Mouse (Mus musculus) heart, embryonic 16.5 days (tissue): ENCODE measurements around the gene Babam2. TPM values are rescaled to one million over a fixed set of nuclear protein-coding genes. Genes with fewer than 3 reads are reported as not detected.

Experiments
- ATAC-seq: fragments of 200-750 bp; cut with Nextera tagmentation; replicated peaks from 2 replicates; pipeline ENCODE4 v1.8.0; 2017; ENCODE audit warnings: moderate number of reproducible peaks; ENCODE audit not compliant: insufficient read depth, low FRiP score; ENCODE audit errors: extremely low read depth
- H3K27ac ChIP-seq: fragments of 300-500 bp; sonication (generic); 2 replicates; pipeline ENCODE4 v1.5.1; 2014; ENCODE audit warnings: mild to moderate bottlenecking, low read length, control low read depth, moderate library complexity
- H3K27me3 ChIP-seq: fragments of 300-500 bp; sonication (generic); 2 replicates; pipeline ENCODE4 v1.6.1; 2014; ENCODE audit warnings: low read length, mixed read lengths; ENCODE audit not compliant: control insufficient read depth, insufficient read depth
- H3K36me3 ChIP-seq: fragments of 300-500 bp; sonication (generic); 2 replicates; pipeline ENCODE4 v1.6.1; 2014; ENCODE audit not compliant: control insufficient read depth, insufficient read depth
- H3K4me1 ChIP-seq: fragments of 300-500 bp; sonication (generic); 2 replicates; pipeline ENCODE4 v1.6.1; 2014; ENCODE audit warnings: low read length, mixed read lengths; ENCODE audit not compliant: control insufficient read depth, insufficient read depth
- H3K4me2 ChIP-seq: fragments of 300-500 bp; sonication (generic); 2 replicates; pipeline ENCODE4 v1.6.1; 2014; ENCODE audit warnings: low read depth, mild to moderate bottlenecking, control low read depth, low read length
- H3K4me3 ChIP-seq: fragments of 300-500 bp; sonication (generic); 2 replicates; pipeline ENCODE4 v1.5.1; 2014; ENCODE audit warnings: mild to moderate bottlenecking, control low read depth, low read length
- H3K9ac ChIP-seq: fragments of 300-500 bp; sonication (generic); 2 replicates; pipeline ENCODE4 v1.6.1; 2014; ENCODE audit warnings: low read length, control low read depth
- H3K9me3 ChIP-seq: fragments of 300-500 bp; sonication (generic); replicated peaks from 2 replicates; pipeline ENCODE4 v1.6.1; 2016; ENCODE audit warnings: low read length; ENCODE audit not compliant: control insufficient read depth
- WGBS: fragments of 180-500 bp; shearing (Covaris S2); extraction: QIAGEN DNeasy Blood & Tissue Kit; methylation state at CpG from one replicate; pipeline ENCODE4 v1.1.7; 2014; 5-methylcytosine and 5-hydroxymethylcytosine counted together
- polyA plus RNA-seq: library from polyadenylated mRNA; unstranded; fragments of >200 nt; fragmentation: Nextera tagmentation; extraction: Ambion mirVana; gene quantifications from 2 replicates; pipeline ENCODE4 v1.2.1, GENCODE M21; 2015

Gene Babam2
- polyA plus RNA-seq, 1 experiment from 2014 or later: 39.9 TPM

DNA sequence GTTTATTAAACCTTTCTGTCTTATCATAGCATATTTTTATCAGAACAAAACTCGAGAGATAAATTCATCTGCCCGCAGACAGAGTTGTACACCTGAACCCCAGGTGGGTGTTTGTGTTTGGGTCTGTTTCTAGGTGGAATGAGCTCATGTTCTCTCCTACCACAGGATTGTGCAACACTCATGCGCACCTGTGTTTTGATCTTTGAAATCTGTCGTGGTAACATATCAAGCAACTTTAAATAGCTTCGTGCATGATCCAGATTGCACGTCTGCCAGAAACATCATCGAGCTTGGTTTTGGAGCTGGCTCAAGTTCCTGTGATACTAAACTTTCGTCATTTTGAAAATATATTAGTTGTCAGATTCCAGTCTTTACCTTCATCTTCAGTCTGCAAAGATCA, 251.9 kb downstream of the Babam2 start:
- H3K9ac ChIP-seq: no peak overlapping the region
- H3K9me3 ChIP-seq: no peaks in the 10 kb centered on the region
- H3K4me2 ChIP-seq: no peak overlapping the region
- no peak for ATAC-seq
- H3K4me3 ChIP-seq: no peak overlapping the region
- 64% methylated on average over 8 of the region's 8 CpGs for WGBS
- H3K27me3 ChIP-seq: no peaks in the 10 kb centered on the region
- no peaks in the 10 kb centered on the region for H3K36me3 ChIP-seq
- no peaks in the 10 kb centered on the region for H3K4me1 ChIP-seq
- no peak overlapping the region for H3K27ac ChIP-seq

DNA sequence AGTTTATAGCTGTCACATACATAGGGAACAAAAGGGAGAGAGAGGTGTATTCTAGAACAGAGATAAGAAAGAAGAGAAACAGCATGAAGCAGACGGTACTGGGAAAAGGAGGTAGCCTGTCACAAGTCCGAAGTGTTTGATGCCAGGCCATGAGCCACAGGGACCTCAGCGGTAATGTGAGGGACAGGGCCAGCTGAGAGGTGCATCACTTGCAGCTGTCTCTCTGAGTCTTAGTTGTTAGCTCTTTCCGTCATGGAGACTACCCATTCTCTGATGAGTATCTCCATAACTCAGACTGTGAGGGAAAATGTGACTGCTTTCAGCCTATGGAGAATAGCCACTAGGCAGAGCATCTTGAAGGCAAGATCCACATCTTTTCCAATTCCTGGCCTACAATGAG, 253.0 kb downstream of the Babam2 start:
- Histone ChIP-seq H3K9me3 (no peaks in the 10 kb centered on the region), H3K27me3 (no peaks in the 10 kb centered on the region), H3K4me3 (no peak overlapping the region), H3K4me1 (no peaks in the 10 kb centered on the region), H3K9ac (no peak overlapping the region), H3K36me3 (no peaks in the 10 kb centered on the region), H3K4me2 (no peak overlapping the region), H3K27ac (no peak overlapping the region)
- 79% methylated on average over 4 of the region's 4 CpGs for WGBS
- ATAC-seq: no peak

DNA sequence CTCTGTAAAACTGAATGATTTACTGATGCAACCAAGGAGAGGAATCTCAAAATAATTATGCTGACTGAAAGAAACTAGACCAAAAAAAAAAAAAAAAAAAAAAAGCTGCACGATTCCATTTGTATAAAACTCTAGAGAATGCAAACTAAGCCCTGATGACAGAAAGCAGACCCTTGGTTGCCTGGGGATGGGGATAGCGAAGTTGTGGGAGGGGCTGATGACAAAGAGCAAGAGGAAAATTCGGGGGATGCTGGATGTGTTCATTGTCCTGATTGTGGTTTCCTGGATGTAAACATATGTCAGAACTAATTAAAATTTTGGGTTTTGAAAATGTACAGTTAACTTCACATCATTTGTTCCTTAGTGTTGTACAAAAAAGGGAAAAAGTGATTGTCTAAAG, 257.7 kb downstream of the Babam2 start:
- H3K36me3 ChIP-seq: no peaks in the 10 kb centered on the region
- H3K9me3 ChIP-seq: no peaks in the 10 kb centered on the region
- H3K4me3 ChIP-seq: no peak overlapping the region
- no peak overlapping the region for H3K27ac ChIP-seq
- H3K9ac ChIP-seq: no peak overlapping the region
- no peaks in the 10 kb centered on the region for H3K27me3 ChIP-seq
- no peaks in the 10 kb centered on the region for H3K4me1 ChIP-seq
- no peak overlapping the region for H3K4me2 ChIP-seq
- no peak for ATAC-seq
- 59% methylated on average over 3 of the region's 3 CpGs for WGBS

DNA sequence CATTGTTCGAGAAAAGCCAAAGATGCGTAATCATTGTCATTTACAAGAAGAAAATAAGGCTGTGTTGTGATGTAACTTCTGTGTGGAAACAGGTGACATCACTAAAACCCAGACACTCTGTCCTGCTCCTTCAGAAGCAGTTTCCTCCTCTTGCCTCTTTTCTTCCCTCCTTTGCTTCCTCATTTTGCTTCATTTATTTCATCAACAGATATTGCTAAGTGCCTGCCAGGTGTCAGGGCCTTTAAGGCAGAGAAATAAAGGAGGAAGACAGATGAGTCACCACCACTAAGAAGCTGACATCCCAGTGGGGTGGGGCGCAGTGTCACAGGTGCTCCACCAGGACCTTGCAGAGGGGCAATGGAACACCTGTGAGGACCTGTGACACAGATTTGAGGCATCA, 258.9 kb downstream of the Babam2 start:
- no peaks in the 10 kb centered on the region for H3K9me3 ChIP-seq
- no peaks in the 10 kb centered on the region for H3K27me3 ChIP-seq
- no peak overlapping the region for H3K27ac ChIP-seq
- H3K9ac ChIP-seq: no peak overlapping the region
- no peak overlapping the region for H3K4me3 ChIP-seq
- H3K4me1 ChIP-seq: no peaks in the 10 kb centered on the region
- ATAC-seq: no peak
- H3K4me2 ChIP-seq: no peak overlapping the region
- H3K36me3 ChIP-seq: no peaks in the 10 kb centered on the region
- WGBS: 92% methylated on average over 3 of the region's 3 CpGs

DNA sequence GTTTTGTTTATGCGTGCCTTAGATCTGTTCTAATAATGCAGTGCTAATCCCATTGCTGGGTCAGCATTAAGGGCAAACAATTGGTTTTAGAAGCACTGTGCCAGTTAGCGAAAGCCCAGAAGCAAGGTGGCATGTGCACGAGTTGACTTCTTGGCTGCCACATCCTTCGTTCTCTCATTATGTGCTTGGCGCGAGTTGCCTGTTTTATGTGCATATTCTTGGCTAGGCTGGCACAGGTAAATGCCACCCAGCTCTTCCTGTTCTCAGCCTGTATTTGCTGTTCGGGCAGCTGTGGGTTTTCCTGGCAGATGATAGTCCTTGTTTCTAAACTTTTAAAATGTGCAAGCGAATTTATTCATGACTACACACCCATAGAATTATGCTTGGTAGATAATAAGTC, 262.4 kb downstream of the Babam2 start:
- Histone ChIP-seq H3K4me3 (no peak overlapping the region), H3K27ac (no peak overlapping the region), H3K27me3 (no peaks in the 10 kb centered on the region), H3K4me2 (no peak overlapping the region), H3K9ac (no peak overlapping the region), H3K4me1 (no peaks in the 10 kb centered on the region), H3K9me3 (no peaks in the 10 kb centered on the region), H3K36me3 (no peaks in the 10 kb centered on the region)
- ATAC-seq: no peak
- WGBS: 95% methylated on average over 8 of the region's 8 CpGs

DNA sequence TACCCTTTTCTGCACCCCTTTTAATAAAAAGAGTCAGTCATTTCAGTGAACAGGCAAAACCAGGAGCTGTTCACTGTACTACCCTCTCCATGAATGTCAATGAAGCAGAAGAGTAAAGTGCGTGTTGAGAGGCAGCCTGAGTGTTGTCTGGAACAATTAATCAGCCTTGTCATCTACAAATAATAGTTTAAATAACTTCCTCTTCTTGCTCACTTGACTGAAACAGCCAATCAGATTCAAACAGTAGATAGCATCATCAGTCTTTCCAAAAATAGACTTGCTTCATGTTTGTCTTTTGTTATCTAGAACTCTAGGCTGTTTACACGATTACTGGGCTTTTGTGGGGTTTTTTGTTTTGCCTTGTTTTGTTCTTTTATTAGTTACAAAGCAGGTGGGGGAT, 263.9 kb downstream of the Babam2 start:
- no peaks in the 10 kb centered on the region for H3K27me3 ChIP-seq
- WGBS: 29% methylated on average over 2 of the region's 2 CpGs
- no peak overlapping the region for H3K27ac ChIP-seq
- no peak overlapping the region for H3K4me3 ChIP-seq
- H3K36me3 ChIP-seq: no peaks in the 10 kb centered on the region
- no peak overlapping the region for H3K9ac ChIP-seq
- ATAC-seq: no peak
- H3K4me1 ChIP-seq: no peaks in the 10 kb centered on the region
- H3K4me2 ChIP-seq: no peak overlapping the region
- H3K9me3 ChIP-seq: no peaks in the 10 kb centered on the region

DNA sequence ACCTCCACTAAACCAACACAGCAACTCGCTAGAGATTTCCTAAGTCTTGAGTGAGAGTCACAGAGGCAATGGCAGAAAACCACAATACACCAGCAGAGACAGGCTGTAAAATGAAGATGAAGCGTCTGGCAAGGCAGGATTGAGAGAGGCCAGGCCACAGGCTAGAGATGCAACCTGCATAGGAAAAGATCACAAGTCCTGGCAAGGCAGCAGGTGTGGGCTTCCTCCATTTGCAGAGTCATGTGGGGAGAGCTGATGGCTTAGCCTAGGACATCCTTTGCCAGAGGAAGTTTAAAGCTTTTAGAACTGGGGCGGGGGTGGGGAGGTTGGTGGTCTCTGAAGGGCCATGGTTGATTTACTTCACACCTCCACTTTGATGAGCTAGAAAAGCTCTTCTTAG, 264.9 kb downstream of the Babam2 start:
- H3K9ac ChIP-seq: no peak overlapping the region
- ATAC-seq: no peak
- 75% methylated on average over 3 of the region's 3 CpGs for WGBS
- no peaks in the 10 kb centered on the region for H3K36me3 ChIP-seq
- no peak overlapping the region for H3K4me3 ChIP-seq
- H3K4me1 ChIP-seq: no peaks in the 10 kb centered on the region
- no peak overlapping the region for H3K4me2 ChIP-seq
- H3K9me3 ChIP-seq: no peaks in the 10 kb centered on the region
- H3K27ac ChIP-seq: no peak overlapping the region
- no peaks in the 10 kb centered on the region for H3K27me3 ChIP-seq

DNA sequence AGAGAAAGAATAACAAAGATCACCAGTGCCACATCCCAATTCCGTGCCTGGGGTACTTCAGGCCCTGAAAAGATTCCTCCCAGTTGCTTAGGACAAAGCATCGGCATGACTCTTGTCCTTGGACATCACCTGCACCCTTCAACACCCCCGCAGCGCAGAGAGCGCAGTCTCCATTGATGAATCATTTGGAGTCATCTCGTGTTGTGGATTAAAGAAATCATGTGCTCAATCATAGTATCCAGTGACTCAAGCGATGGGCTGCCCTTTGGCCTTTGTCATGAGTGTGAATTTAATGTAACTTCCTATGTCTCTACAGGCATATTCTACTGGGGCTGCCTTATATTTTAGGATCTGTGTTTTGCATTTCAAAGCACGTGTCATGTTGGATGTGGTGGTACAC, 265.9 kb downstream of the Babam2 start:
- H3K9ac ChIP-seq: no peak overlapping the region
- H3K4me2 ChIP-seq: no peak overlapping the region
- H3K4me1 ChIP-seq: no peaks in the 10 kb centered on the region
- H3K27me3 ChIP-seq: no peaks in the 10 kb centered on the region
- no peaks in the 10 kb centered on the region for H3K9me3 ChIP-seq
- H3K4me3 ChIP-seq: no peak overlapping the region
- no peaks in the 10 kb centered on the region for H3K36me3 ChIP-seq
- no peak for ATAC-seq
- WGBS: 84% methylated on average over 8 of the region's 8 CpGs
- no peak overlapping the region for H3K27ac ChIP-seq

DNA sequence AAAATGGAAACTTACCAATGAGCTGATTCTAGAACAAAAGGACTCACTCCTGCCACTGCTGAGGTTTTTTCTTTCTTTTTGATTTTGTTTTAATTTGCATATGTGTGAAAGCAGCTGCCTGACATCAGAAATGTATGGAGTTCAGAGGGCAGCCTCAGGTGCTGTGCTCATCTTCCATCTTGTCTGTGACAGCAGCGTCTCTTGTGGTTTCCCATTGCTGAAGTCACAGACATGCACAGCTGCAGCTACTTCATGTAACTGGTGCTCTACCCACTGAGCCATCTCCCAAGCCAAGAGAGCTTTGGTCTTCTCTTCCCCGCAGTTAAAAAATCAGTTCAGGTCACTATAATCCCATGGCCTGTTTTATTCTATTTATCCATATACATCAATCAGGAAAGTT, 266.4 kb downstream of the Babam2 start:
- Histone ChIP-seq H3K27me3 (no peaks in the 10 kb centered on the region), H3K4me3 (no peak overlapping the region), H3K9ac (no peak overlapping the region), H3K9me3 (no peaks in the 10 kb centered on the region), H3K36me3 (no peaks in the 10 kb centered on the region), H3K4me1 (no peaks in the 10 kb centered on the region), H3K27ac (no peak overlapping the region), H3K4me2 (no peak overlapping the region)
- WGBS: 86% methylated on average over 2 of the region's 2 CpGs
- no peak; the same call in 1 of the 2 replicates for ATAC-seq

DNA sequence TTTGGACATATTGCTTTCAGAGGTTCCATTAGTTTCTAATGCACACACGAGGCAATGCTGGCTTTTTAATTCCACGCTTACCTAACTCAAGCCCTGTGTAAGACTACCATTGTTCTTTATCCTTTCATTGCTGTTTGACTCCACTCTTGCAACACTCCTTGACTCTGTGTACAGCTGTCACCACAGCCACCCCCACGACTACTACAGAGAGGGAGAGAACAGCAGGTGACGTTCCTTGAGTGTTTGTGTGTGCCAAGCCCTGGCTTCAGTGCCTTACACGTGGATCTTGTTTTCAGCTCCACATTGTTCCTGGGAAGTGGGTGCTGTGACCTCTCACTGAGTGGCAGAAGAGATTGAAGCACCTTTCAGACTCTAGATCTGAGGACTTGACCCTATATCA, 269.3 kb downstream of the Babam2 start:
- 60% methylated on average over 5 of the region's 5 CpGs for WGBS
- no peaks in the 10 kb centered on the region for H3K36me3 ChIP-seq
- H3K4me3 ChIP-seq: no peak overlapping the region
- H3K9me3 ChIP-seq: no peaks in the 10 kb centered on the region
- no peak overlapping the region for H3K4me2 ChIP-seq
- no peak overlapping the region for H3K27ac ChIP-seq
- no peaks in the 10 kb centered on the region for H3K4me1 ChIP-seq
- no peak overlapping the region for H3K9ac ChIP-seq
- no peaks in the 10 kb centered on the region for H3K27me3 ChIP-seq
- ATAC-seq: no peak
